Mouse (Mus musculus): ENCODE results near the gene Slc44a5. TPM values are rescaled to one million over a fixed set of nuclear protein-coding genes. Genes with fewer than 3 reads are reported as not detected.

Gene Slc44a5
- total RNA-seq, 1 experiment from 2014 or later = not detected

- no peak for ATAC-seq (replicated peaks; ENCODE audit: insufficient number of reproducible peaks, low FRiP score, low TSS enrichment, poor library complexity, severe bottlenecking)
These were observed 109.7 kb downstream of the Slc44a5 start for GRCm38 (mm10) chr3:154082961-154083360.

GRCm38 (mm10) chr3:154089996-154090395 is 116.8 kb downstream of the Slc44a5 start:
- no peak for ATAC-seq (replicated peaks; ENCODE audit: insufficient number of reproducible peaks, low FRiP score, low TSS enrichment, poor library complexity, severe bottlenecking)

GRCm38 (mm10) chr3:154091468-154092338 is 118.5 kb downstream of the Slc44a5 start:
- no peak for ATAC-seq (replicated peaks; ENCODE audit: insufficient number of reproducible peaks, low FRiP score, low TSS enrichment, poor library complexity, severe bottlenecking)

GRCm38 (mm10) chr3:154092466-154092865 is 119.2 kb downstream of the Slc44a5 start:
- ATAC-seq (replicated peaks; ENCODE audit: insufficient number of reproducible peaks, low FRiP score, low TSS enrichment, poor library complexity, severe bottlenecking) = no peak

GRCm38 (mm10) chr3:154093745-154094322 is 120.6 kb downstream of the Slc44a5 start:
- ATAC-seq (replicated peaks; ENCODE audit: insufficient number of reproducible peaks, low FRiP score, low TSS enrichment, poor library complexity, severe bottlenecking) = no peak

GRCm38 (mm10) chr3:154101671-154102070 is 128.4 kb downstream of the Slc44a5 start:
- ATAC-seq (replicated peaks; ENCODE audit: insufficient number of reproducible peaks, low FRiP score, low TSS enrichment, poor library complexity, severe bottlenecking) = no peak

GRCm38 (mm10) chr3:154110528-154110927 is 137.3 kb downstream of the Slc44a5 start:
- no peak for ATAC-seq (replicated peaks; ENCODE audit: insufficient number of reproducible peaks, low FRiP score, low TSS enrichment, poor library complexity, severe bottlenecking)

- ATAC-seq (replicated peaks; ENCODE audit: insufficient number of reproducible peaks, low FRiP score, low TSS enrichment, poor library complexity, severe bottlenecking) = no peak
These were observed 138.0 kb downstream of the Slc44a5 start for GRCm38 (mm10) chr3:154111221-154111620.

- ATAC-seq (replicated peaks; ENCODE audit: insufficient number of reproducible peaks, low FRiP score, low TSS enrichment, poor library complexity, severe bottlenecking) = no peak
These were observed 141.8 kb downstream of the Slc44a5 start for GRCm38 (mm10) chr3:154114991-154115390.

GRCm38 (mm10) chr3:154115478-154115877 is 142.2 kb downstream of the Slc44a5 start:
- no peak for ATAC-seq (replicated peaks; ENCODE audit: insufficient number of reproducible peaks, low FRiP score, low TSS enrichment, poor library complexity, severe bottlenecking)

GRCm38 (mm10) chr3:154116000-154116399 is 142.8 kb downstream of the Slc44a5 start:
- no peak for ATAC-seq (replicated peaks; ENCODE audit: insufficient number of reproducible peaks, low FRiP score, low TSS enrichment, poor library complexity, severe bottlenecking)

- no peak for ATAC-seq (replicated peaks; ENCODE audit: insufficient number of reproducible peaks, low FRiP score, low TSS enrichment, poor library complexity, severe bottlenecking)
These were observed 145.9 kb downstream of the Slc44a5 start for GRCm38 (mm10) chr3:154118992-154119603.

GRCm38 (mm10) chr3:154122531-154122930 is 149.3 kb downstream of the Slc44a5 start:
- ATAC-seq (replicated peaks; ENCODE audit: insufficient number of reproducible peaks, low FRiP score, low TSS enrichment, poor library complexity, severe bottlenecking) = no peak

GRCm38 (mm10) chr3:154124890-154125575 is 151.8 kb downstream of the Slc44a5 start:
- no peak for ATAC-seq (replicated peaks; ENCODE audit: insufficient number of reproducible peaks, low FRiP score, low TSS enrichment, poor library complexity, severe bottlenecking)

GRCm38 (mm10) chr3:154125768-154126376 is 152.6 kb downstream of the Slc44a5 start:
- no peak for ATAC-seq (replicated peaks; ENCODE audit: insufficient number of reproducible peaks, low FRiP score, low TSS enrichment, poor library complexity, severe bottlenecking)

- no peak for ATAC-seq (replicated peaks; ENCODE audit: insufficient number of reproducible peaks, low FRiP score, low TSS enrichment, poor library complexity, severe bottlenecking)
These were observed 154.0 kb downstream of the Slc44a5 start for GRCm38 (mm10) chr3:154127246-154127645.

- ATAC-seq (replicated peaks; ENCODE audit: insufficient number of reproducible peaks, low FRiP score, low TSS enrichment, poor library complexity, severe bottlenecking) = no peak
These were observed 155.8 kb downstream of the Slc44a5 start for GRCm38 (mm10) chr3:154129036-154129435.

- no peak for ATAC-seq (replicated peaks; ENCODE audit: insufficient number of reproducible peaks, low FRiP score, low TSS enrichment, poor library complexity, severe bottlenecking)
These were observed 157.3 kb downstream of the Slc44a5 start for GRCm38 (mm10) chr3:154130431-154131114.
